Mouse (Mus musculus) thymus, postnatal 10 days (tissue): ENCODE results near the gene Adam22.

Experiments used
- DNase-seq, 2 experiments: peaks; one replicate each; pipeline ENCODE4 v3.0.0; 2021; ENCODE audit warnings: low spot score in 2 of 2

Gene Adam22

DNA sequence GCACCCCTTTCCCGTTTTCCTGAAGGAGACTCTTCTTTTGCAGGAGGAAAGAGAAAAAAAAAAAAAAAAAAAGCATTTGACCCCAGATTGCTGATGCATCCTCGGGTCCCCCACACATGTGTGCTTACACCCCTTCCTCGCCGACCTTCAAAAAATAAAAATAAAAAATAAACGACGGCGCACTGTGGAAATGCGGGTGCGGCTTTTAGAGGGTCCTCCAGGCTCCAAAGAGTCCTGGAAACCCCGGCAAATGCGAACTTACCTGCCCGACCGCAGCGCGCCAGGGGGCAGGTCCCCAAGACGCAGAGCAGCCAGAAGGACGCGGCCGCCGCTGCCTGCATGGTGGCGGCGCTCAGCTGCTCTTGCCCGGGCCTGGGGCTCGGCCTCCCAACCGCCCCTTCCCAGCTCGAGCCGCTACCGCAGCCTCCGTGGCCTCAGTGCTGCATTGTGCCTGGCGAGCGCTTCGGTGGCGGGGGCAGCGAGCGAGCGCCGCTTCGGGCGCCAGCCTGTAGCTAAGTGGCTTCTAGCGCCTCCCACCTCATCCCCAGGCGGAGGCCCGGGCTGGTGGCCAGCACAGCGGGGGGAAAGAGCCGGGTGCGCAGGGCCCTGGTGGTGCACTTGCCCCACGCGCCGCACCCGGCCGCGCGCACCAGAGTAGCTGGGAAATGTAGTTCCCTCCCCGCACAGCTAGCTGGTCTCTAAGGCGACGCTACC lies at the start of gene Adam22:
Gene Adam22 (minus strand): TSS at position 547 of the 714 bp plus-strand sequence.
- no peak for DNase-seq

DNA sequence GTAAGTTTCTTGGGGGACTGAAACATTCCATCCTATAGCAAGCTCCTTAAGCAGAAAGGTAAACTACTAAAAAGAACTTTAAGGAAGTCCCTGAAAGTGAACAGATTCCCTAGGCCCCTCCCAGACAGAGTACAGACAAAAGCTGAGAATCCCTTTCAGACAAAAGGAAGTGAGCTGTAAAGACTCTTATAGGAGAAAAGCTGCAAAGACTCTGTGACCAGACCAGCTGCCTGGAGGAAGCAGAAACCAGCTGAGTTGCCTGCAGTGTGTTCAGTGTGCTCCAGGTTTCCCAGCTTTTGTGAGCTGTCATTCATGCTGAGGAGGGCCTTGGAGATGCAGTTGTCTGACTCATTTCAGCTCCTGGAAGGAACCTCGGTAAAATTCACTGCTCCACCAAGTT lies 49.5 kb upstream of the Adam22 start:
- DNase-seq = no peak

DNA sequence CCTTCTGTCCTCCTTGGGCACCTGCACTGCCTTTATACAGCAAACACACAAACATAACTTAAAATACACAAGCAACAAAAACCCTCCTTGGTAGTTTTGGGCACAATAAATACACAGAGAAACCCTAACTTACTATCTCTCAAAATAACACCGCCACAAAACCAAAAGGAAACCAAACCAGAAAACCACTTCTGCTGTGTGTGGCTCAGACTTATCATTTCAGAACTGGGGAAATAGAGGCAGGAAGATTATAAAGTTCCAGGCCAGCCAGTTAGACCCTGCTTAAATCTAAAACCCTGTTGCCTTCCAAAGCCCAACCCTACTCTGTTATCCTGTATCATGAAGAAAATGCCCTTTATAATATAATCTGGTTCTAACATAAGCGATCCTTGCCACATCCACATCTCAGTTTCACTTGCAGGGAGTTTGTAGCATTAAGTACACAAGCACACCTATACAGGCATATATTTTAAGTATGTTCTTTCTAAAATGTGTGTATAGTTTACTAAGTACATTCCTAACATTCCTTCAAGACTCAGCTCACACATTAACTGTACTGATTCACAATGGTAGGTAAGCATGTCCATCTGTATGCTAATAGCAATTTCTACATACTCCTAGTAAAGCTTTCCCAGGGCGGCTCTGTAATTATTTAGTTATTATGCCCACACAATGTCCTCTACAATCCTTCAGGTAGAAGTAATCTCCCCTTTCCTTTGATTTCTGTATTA lies 48.9 kb upstream of the Adam22 start:
- DNase-seq = no peak

DNA sequence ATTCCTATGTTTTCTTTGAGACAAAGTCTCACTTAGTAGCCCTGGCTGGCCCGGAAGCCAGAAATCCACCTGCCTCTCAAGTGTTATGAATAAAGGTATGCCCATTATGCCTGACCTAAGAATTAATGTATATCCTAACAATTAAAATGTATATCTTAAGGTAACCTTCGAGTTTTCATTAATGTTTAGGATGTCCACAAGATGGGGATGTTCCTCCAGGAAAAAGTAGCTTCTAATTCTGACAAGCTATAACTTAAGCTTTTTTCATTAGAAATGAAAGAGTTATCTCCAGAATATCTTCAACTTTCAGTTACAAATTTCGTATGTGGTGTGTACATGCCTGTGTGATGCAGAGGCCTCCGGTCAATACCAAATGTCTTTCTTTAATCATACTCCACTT lies 40.8 kb upstream of the Adam22 start:
- no peak for DNase-seq

DNA sequence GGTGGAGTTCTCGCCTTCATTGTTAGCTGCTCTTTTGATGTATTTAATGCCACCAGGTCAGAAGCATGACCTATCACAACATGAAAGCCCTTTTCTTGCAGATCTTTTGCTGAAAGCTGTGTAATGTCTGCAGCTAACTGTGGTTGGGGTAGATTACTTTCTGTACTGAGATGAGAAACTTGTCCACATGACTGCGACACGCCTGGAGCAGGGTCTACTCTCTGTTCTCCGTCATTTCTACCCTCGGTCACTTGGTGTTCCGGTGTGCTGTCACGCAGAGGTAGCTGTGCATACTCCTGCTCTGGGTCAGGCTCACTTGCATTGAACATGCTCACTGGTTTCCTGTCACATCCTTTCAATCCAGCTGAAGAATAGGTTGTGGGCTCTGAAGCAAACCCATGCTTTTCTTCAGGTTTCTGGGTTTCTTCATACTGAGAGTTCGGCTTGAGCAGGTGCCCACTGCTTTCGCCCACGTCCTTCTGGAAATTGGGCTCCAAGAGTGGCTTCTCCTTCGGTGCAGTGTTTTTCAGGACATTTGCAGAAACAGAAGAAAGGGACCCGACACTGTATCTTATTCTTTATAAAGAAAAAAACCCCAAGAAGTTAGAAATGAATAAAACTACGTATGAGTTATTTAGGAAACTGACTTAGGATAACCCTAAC lies 29.8 kb upstream of the Adam22 start:
- DNase-seq = no peak

DNA sequence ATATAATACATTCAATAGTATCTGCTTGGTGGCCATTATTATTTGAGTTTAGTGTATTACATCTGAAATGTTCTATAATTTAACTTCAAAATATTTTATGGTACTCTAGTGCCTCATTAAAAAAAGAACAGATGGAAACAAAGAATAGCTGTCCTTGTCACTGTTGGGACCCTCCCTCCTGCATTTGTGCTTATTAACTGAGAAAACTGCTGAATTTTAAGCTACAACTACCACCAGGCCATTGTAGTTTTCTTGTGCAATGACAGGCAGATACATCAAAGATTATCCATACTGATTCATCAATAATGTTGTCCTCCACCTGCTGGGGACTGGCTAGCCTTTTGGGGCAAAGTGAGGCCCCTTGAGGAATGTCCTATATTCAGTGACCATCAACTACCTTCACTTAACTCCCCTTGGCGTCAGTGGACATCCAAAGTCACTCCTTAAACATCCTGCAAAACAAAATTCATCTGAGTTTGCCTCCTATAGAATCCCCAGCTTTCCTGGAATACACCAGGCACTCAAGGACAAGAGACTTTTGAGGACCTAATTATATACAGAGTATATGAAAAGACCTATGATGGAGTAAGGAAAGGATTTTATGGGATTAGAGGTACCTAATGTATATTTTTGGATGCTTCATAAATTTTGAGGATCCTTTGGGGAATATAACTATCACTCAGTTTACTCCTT lies 26.1 kb upstream of the Adam22 start:
- no peak for DNase-seq

DNA sequence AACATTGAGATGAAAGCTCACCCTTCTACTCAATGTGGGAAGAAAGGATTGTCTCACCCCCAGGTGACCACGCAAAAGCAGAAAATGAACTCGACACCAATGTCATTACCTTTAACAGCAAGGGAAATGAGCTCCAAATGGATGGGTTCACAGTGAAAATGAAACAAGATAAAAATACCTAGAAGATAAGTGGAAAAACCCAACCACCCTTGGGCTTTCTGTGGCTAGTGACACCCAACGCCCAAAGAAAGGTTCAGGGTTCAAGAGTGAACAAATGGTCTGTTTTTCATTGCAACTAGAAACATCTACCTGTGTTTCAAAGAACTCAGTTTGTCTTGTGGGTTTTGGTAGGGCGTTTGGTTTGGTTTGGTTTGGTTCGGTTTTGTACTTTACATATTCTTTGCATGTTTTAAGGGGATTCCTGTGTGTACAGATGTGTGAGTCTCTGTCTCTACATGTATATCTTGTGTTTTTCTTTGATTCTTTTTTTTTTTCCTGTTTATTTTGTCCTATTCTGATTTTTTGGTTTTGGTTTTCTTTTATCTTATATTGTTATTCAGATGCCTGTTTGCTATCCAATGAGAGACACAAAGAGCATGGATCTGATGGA lies 6.4 kb upstream of the Adam22 start:
- no peak for DNase-seq

DNA sequence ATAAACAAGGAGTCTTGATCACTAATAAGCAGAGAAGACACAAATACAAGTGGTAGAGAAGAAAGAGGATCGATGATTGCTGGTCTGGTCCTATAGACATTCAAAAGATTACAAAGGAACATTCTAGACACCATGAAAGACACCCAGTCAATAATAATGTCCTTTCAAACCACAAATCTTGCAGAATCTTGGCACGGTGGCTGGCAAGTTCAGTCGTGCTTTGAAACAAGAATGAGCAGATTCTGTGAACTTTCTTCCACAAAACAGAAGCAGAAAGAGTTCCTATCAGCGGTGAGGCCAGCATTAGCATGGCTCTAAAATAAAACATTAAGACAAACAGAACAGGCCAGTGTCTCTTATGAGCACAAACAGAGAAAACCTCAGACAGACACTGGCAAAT lies 5.5 kb upstream of the Adam22 start:
- DNase-seq = no peak

DNA sequence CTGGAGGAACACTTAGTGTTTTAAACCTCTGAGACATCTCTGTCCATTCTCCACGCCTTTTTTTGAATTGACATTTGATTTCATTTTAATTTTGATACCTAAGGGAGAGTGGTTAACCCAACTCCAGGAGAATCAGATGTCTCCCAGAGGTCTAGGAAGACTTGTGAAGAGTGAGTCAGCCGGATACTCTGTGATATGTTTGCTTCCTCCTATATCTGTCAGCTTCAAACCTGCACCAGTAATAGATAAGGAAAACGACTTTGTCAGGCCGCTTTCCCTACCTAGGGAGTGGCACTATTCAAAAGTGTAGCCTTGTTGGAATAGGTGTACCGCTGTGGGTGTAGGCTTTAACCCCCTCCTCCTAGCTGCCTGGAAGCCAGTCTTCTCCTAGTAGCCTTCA lies 821 bp upstream of the Adam22 start:
- no peak for DNase-seq

DNA sequence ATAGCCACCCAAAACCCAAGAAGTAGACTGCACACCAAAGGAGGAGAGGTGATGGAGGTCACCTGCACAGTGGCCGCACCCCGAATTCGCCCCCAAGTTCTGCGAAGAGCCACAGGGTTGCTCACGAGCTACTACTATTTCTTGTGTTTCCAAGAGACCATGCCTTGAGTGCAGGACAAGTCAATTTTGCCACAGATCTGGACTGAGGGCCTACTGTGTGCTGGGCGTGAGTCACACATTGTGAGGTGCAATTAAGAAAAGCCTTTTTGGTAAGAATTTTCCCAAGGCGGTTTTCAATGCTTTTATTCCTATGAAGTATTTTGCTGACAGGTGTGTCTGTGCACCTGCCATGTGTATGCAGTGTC lies 350 bp upstream of the Adam22 start:
- no peak for DNase-seq

DNA sequence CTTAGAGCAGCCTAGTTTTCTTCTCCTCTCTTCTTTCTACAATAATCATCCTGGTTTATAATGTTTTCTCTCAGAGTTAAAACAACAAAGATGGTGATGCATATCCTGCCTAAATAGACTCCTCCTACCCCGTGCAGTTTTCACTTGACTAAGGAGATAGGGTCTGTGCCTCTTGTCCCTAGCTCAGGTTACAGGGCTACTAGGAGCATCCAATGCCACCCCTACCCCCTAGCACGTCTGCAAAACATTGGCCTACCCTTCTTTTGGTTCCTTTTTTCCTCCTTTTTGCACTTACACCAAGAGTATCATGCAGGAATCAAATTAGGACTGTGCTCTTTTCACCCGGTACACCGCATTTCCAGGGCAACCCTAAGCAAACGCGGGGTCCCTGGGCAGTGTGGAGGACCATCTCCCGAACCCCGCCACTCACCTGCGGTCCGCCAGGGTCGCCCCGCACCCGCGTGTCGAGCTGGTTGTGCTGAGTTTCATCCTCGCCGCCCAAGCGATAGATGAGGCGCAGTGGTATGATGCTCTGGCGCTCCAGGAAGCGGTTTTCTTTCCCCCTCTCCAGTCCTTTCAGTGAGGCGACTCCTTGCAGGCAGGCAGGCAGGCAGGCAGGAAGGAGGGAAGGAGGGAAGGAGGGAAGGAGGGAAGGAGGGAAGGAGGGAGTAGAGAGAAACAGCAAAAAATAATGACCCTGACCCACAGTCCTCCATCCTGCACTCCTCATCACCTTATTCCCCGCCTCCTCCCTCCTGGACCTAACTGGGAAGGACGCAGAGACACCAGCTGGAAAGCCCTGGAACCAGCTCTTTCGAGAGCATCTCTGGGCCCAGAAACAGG lies 968 bp downstream of the Adam22 start:
- no peak for DNase-seq

DNA sequence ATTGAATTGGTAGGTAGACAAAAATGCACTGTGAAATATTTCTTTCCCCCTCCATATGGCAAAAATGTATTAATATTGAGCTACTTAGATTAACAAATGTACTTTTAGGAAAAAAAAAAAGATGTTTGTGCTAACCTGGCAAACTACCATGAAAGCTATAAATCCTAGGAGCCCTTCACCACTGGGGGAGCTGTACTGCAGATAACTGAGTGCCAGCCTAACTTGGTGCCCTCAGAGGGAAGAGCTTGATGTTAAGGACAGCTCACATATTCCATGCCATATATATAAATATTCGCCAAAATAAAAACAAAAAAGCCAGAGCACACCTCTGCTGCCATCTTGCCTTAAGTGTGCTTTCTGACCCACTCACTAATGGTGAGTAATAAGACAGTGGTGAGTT lies 5.6 kb downstream of the Adam22 start:
- no peak for DNase-seq

DNA sequence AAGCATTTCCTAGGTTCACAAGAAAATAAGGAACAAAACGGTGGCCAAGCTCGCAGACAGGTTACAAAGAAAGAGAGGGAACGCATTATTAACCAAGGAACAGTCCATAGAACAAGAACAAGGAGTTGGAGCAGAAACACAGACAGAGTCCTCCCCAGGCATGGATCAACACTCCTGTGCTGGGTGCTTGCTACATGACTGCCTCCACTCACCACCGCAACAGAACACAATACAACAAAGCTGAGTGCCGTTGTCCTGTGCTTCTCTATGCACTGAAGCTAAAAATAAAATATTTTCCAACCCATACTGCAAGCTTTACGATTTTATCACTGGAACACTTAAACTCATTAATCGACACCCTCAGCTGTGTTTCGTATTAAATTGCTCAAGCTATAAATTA lies 10.3 kb downstream of the Adam22 start:
- DNase-seq = no peak

DNA sequence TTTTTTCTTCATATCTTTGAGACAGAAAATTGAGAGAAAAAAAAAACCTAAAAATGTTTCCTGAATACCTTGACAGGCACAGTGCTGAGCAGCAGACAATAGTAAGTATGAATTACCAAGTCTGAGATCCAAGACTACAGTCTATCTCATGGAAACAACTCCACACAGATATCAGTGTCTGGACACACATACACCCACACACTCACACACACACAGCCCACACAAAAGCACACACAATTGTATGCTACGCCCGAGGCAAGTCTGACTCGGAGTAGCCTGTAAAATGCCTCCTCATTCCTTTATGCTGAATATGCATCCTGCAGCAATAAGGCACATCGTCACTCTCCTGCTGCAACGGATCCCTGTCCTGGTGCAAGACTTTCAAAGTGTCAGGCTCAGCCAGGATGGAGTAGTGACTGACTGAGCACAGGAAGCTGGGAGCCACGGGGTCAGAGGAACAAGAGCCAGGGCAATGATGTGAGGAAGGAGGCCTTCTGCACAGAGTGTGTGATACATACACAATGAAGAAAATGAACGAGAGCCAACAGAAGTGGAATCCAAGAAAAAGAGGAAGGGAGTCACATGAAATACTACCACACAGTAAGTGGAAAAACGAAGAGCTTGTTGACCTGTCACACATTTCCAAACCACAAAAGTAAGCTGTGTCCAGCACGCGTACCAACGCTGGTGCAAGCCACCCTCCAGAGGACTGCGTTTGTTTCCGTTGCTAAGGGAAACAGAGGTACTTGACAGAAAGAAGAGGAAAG lies 10.9 kb downstream of the Adam22 start:
- DNase-seq = no peak

DNA sequence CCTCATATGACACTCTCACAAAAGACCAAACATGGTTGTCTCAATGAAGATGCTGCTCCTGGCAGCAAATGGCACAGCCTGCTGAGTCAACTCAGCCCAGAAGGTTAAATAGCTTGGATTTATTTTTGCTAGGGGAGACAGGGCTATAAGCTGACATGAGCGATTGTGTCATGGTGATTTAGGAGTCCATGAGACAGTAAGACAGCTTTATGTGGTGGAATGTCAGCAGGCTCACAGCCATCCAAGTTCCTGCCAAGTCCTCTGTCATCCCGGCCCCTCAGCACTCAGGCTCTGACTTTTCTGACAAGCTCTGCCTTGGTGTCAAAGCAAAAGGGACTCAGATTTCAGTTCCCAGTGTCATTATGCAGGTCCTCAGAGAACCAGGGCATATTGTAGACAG lies 11.6 kb downstream of the Adam22 start:
- DNase-seq = no peak

DNA sequence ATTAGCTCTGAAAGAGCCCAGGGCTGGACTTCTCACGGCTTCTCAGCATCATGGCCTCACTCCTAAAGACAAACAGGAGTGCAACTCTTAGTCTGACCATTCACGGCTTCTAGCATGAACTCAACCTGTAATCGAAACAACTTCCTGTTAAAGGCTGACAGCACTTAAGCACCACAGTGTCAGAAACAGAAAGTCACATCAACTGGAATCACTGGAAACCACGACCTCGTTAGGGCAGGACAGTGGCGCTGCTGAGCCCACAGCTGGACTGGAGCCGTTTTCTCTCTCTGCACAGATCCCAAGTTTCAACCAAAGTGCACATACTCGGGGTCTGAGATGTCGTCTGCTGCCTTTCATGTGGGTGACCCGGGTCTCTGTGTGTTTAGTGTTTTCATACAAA lies 18.4 kb downstream of the Adam22 start:
- no peak for DNase-seq

DNA sequence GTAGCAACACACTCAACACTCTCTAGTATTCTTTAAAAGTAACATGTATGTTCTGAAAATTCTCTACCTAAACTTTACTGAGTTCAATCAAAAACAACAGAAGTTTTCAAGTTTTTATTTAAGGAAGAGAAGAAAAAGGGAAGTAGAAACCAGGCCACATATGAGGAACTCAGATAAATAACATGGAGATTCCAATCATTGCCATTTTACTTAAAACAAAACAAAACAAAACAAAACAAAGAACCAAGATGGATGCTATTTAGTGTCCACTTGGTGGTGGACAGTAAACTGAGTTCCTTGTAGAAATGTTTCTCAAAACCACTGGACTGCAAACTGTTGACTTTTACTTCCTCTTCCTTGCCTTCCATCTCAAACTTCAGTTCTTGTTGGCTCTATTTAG lies 21.6 kb downstream of the Adam22 start:
- DNase-seq = no peak

DNA sequence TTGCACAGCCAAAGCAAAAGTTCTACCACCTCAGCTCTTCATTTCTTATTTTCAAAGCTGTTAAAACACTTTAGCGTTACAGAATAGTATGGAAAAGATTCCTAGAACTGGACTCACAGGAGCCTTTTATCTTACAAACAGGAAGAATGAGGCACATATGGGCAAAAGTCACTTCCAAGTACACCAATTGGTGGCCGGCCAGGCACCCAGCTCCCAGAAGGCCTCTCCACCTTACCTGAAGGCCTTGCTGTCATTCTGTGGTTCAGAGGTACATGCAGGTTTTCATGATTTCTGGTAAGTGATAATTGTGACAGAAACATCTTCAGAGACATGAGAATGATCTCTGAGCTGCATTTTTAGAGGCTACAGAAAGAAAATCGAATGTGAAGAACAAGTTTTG lies 24.7 kb downstream of the Adam22 start:
- DNase-seq = no peak

DNA sequence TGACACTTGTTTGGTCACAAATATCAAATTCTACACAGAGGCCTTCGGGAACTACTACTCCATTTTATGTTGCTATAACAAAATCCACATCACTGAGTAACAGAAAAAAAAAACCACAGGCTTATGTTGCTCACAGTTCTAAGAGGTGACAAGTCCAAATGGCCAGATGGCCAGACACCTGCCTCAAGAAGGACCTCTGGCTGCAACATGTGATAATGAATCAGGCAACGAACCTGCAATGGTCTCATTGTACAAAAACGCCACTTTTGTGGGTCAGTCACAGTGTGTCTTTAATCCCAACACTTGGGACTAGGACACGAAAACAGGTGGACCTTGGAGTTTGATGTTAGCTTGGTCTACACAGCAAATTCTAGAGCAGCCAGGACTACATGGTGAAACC lies 26.3 kb downstream of the Adam22 start:
- no peak for DNase-seq

DNA sequence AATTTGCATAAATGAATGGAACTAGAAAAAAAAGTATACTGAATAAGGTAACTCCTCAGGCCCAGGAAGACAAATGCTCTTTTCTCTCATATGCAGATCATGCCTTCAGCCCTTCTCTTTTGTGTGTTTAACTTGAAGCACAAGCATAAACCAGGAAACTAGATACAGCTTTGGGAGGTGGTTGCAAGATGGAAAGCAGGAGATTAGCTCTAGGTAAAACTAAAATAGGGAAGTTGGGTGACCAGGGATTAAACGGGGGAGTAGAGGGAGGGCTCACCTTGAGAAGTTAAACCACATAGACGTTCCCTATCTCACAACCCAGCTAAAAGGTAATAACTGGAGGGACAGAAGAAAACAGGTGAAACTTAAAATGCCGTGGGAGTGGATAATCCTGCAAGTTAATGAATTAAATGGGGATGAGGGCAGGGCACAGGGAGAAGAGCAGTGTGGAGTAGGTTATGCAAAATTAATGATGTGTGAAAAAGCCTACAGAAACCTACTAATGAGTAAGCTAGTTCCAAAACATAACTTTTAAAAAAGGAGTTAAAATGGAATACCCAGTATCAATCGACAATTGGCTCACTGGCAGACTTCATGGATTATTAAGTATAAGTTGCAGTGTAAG lies 40.2 kb downstream of the Adam22 start:
- DNase-seq = no peak
